Mouse (Mus musculus): ENCODE measurements around the gene Pfpl. TPM values are rescaled to one million over a fixed set of nuclear protein-coding genes. Genes with fewer than 3 reads are reported as not detected.
A peak's percentile ranks its signal among the peaks of the same experiment; 100 is the strongest.

The Pfpl gene
- polyA plus RNA-seq, 1 experiment from 2014 or later, result not detected

- DNase-seq (ENCODE audit: low spot score), result no peak
- Histone ChIP-seq H3K27ac (no peak overlapping the region), H3K4me1 (no peaks in the 10 kb centered on the region), H3K27me3 (ENCODE audit: low read depth, poor library complexity, severe bottlenecking) (no peaks in the 10 kb centered on the region), H3K4me3 (no peak overlapping the region), H3K9me3 (replicated peaks) (no peaks in the 10 kb centered on the region), H3K36me3 (no peaks in the 10 kb centered on the region)
- WGBS, result 89% methylated on average over 4 of the region's 4 CpGs
Measured at GRCm38 (mm10) chr19:12442560-12442959, 14.9 kb downstream of the Pfpl start.

GRCm38 (mm10) chr19:12445014-12445413 lies 17.3 kb downstream of the Pfpl start:
- WGBS, result 90% methylated on average over 3 of the region's 3 CpGs
- no peak overlapping the region for H3K27ac ChIP-seq
- H3K4me1 ChIP-seq, result no peaks in the 10 kb centered on the region
- H3K4me3 ChIP-seq, result no peak overlapping the region
- no peaks in the 10 kb centered on the region for H3K36me3 ChIP-seq
- DNase-seq (ENCODE audit: low spot score), result no peak
- no peaks in the 10 kb centered on the region for H3K9me3 ChIP-seq (replicated peaks)
- no peaks in the 10 kb centered on the region for H3K27me3 ChIP-seq (ENCODE audit: low read depth, poor library complexity, severe bottlenecking)

- H3K27me3 ChIP-seq (ENCODE audit: low read depth, poor library complexity, severe bottlenecking), result no peaks in the 10 kb centered on the region
- peak overlapping the region; percentile 33 for H3K4me3 ChIP-seq
- WGBS, result 63% methylated on average over 12 of the region's 12 CpGs
- DNase-seq (ENCODE audit: low spot score), result peak; percentile 40
- peak overlapping the region; percentile 50 for H3K27ac ChIP-seq
- no peaks in the 10 kb centered on the region for H3K9me3 ChIP-seq (replicated peaks)
- H3K36me3 ChIP-seq, result no peaks in the 10 kb centered on the region
- peaks cover 8% of the 10 kb centered on the region; the same call in 1 of the 2 replicates for H3K4me1 ChIP-seq
Measured at GRCm38 (mm10) chr19:12457401-12458066, 29.8 kb downstream of the Pfpl start.

- H3K9me3 ChIP-seq (replicated peaks), result no peaks in the 10 kb centered on the region
- H3K36me3 ChIP-seq, result no peaks in the 10 kb centered on the region
- no peak overlapping the region for H3K4me3 ChIP-seq
- DNase-seq (ENCODE audit: low spot score), result no peak
- H3K27me3 ChIP-seq (ENCODE audit: low read depth, poor library complexity, severe bottlenecking), result no peaks in the 10 kb centered on the region
- no peak overlapping the region for H3K27ac ChIP-seq
- H3K4me1 ChIP-seq, result peaks cover 8% of the 10 kb centered on the region; the same call in 1 of the 2 replicates
- WGBS, result 84% methylated on average over 4 of the region's 4 CpGs
Measured at GRCm38 (mm10) chr19:12459516-12459915, 31.8 kb downstream of the Pfpl start.

- 88% methylated on average over 11 of the region's 11 CpGs for WGBS
Measured at GRCm38 (mm10) chr19:12460282-12461249, 32.9 kb downstream of the Pfpl start, which contains the start of gene Mpeg1. Gene Mpeg1, plus strand, starts transcription at chr19:12460779.

GRCm38 (mm10) chr19:12462851-12463721 lies 35.4 kb downstream of the Pfpl start:
- H3K27me3 ChIP-seq (ENCODE audit: low read depth, poor library complexity, severe bottlenecking), result no peaks in the 10 kb centered on the region
- DNase-seq (ENCODE audit: low spot score), result peak; percentile 14
- no peaks in the 10 kb centered on the region for H3K36me3 ChIP-seq
- no peak overlapping the region for H3K4me3 ChIP-seq
- WGBS, result 85% methylated on average over 7 of the region's 7 CpGs
- no peaks in the 10 kb centered on the region for H3K9me3 ChIP-seq (replicated peaks)
- H3K27ac ChIP-seq, result no peak overlapping the region
- H3K4me1 ChIP-seq, result no peaks in the 10 kb centered on the region

More at GRCm38 (mm10) chr19:12460282-12461249, 32.9 kb downstream of the Pfpl start, which contains the start of gene Mpeg1:
- peaks cover 8% of the 10 kb centered on the region; the same call in 1 of the 2 replicates for H3K4me1 ChIP-seq
- no peaks in the 10 kb centered on the region for H3K36me3 ChIP-seq
- H3K27ac ChIP-seq, result no peak within 1 kb of the TSS
- H3K9me3 ChIP-seq (replicated peaks), result no peaks in the 10 kb centered on the region
- H3K4me3 ChIP-seq, result no peak within 1 kb of the TSS
- no peaks in the 10 kb centered on the region for H3K27me3 ChIP-seq (ENCODE audit: low read depth, poor library complexity, severe bottlenecking)
- no peak for DNase-seq (ENCODE audit: low spot score)

- WGBS, result 57% methylated on average over 1 of the region's 1 CpGs
- Histone ChIP-seq H3K36me3 (no peaks in the 10 kb centered on the region), H3K27me3 (ENCODE audit: low read depth, poor library complexity, severe bottlenecking) (no peaks in the 10 kb centered on the region), H3K4me3 (no peak overlapping the region), H3K9me3 (replicated peaks) (no peaks in the 10 kb centered on the region), H3K4me1 (no peaks in the 10 kb centered on the region), H3K27ac (no peak overlapping the region)
- DNase-seq (ENCODE audit: low spot score), result no peak
Measured at GRCm38 (mm10) chr19:12463722-12464035, 36.0 kb downstream of the Pfpl start.

- Histone ChIP-seq H3K4me1 (no peaks in the 10 kb centered on the region), H3K27ac (no peak overlapping the region), H3K4me3 (no peak overlapping the region), H3K36me3 (no peaks in the 10 kb centered on the region), H3K9me3 (replicated peaks) (no peaks in the 10 kb centered on the region), H3K27me3 (ENCODE audit: low read depth, poor library complexity, severe bottlenecking) (no peaks in the 10 kb centered on the region)
- peak; percentile 5 for DNase-seq (ENCODE audit: low spot score)
- WGBS, result 89% methylated on average over 5 of the region's 5 CpGs
Measured at GRCm38 (mm10) chr19:12464127-12464526, 36.4 kb downstream of the Pfpl start.

GRCm38 (mm10) chr19:12464674-12465073 lies 37.0 kb downstream of the Pfpl start:
- peak; percentile 17 for DNase-seq (ENCODE audit: low spot score)
- H3K9me3 ChIP-seq (replicated peaks), result no peaks in the 10 kb centered on the region
- H3K4me1 ChIP-seq, result no peaks in the 10 kb centered on the region
- WGBS, result 82% methylated on average over 4 of the region's 4 CpGs
- H3K27ac ChIP-seq, result no peak overlapping the region
- H3K4me3 ChIP-seq, result no peak overlapping the region
- no peaks in the 10 kb centered on the region for H3K36me3 ChIP-seq
- no peaks in the 10 kb centered on the region for H3K27me3 ChIP-seq (ENCODE audit: low read depth, poor library complexity, severe bottlenecking)

GRCm38 (mm10) chr19:12465530-12466144 lies 37.9 kb downstream of the Pfpl start:
- H3K9me3 ChIP-seq (replicated peaks), result no peaks in the 10 kb centered on the region
- no peaks in the 10 kb centered on the region for H3K27me3 ChIP-seq (ENCODE audit: low read depth, poor library complexity, severe bottlenecking)
- H3K4me3 ChIP-seq, result no peak overlapping the region
- no peaks in the 10 kb centered on the region for H3K36me3 ChIP-seq
- H3K4me1 ChIP-seq, result no peaks in the 10 kb centered on the region
- H3K27ac ChIP-seq, result no peak overlapping the region
- DNase-seq (ENCODE audit: low spot score), result peak; percentile 18
- WGBS, result 94% methylated on average over 10 of the region's 10 CpGs

GRCm38 (mm10) chr19:12466204-12466603 lies 38.5 kb downstream of the Pfpl start:
- peak; percentile 62 for DNase-seq (ENCODE audit: low spot score)
- WGBS, result 37% methylated on average over 7 of the region's 7 CpGs

GRCm38 (mm10) chr19:12467436-12467835 lies 39.7 kb downstream of the Pfpl start:
- Histone ChIP-seq H3K9me3 (replicated peaks) (no peaks in the 10 kb centered on the region), H3K36me3 (no peaks in the 10 kb centered on the region), H3K27ac (no peak overlapping the region), H3K4me3 (no peak overlapping the region), H3K27me3 (ENCODE audit: low read depth, poor library complexity, severe bottlenecking) (no peaks in the 10 kb centered on the region), H3K4me1 (no peaks in the 10 kb centered on the region)
- DNase-seq (ENCODE audit: low spot score), result no peak
- WGBS, result 89% methylated on average over 5 of the region's 5 CpGs

More at GRCm38 (mm10) chr19:12466204-12466603, 38.5 kb downstream of the Pfpl start:
- Histone ChIP-seq H3K36me3 (no peaks in the 10 kb centered on the region), H3K9me3 (replicated peaks) (no peaks in the 10 kb centered on the region), H3K27ac (no peak overlapping the region), H3K4me3 (no peak overlapping the region), H3K4me1 (no peaks in the 10 kb centered on the region), H3K27me3 (ENCODE audit: low read depth, poor library complexity, severe bottlenecking) (no peaks in the 10 kb centered on the region)

Data from limb, embryonic 10.5 days (tissue).